Mouse (Mus musculus) left cerebral cortex, postnatal 14 days (tissue): ENCODE data around the gene Tgfbr3. TPM values are rescaled to one million over a fixed set of nuclear protein-coding genes. Genes with fewer than 3 reads are reported as not detected.
A peak's percentile ranks its signal among the peaks of the same experiment; 100 is the strongest.

Experiments
- DNase-seq, 2 experiments: peaks; one replicate each; pipeline ENCODE4 v3.0.0; 2021 to 2022; ENCODE audit warnings: low spot score in 2 of 2, mixed read lengths in 1 of 2
- intact Hi-C: fragments of 180-260 bp; cut with DNase I; formaldehyde crosslinking; loops from one replicate; pipeline ENCODE4 v1.15.1; 2025
- total RNA-seq, 2 experiments: library from RNA; stranded (reverse); gene quantifications; 2 replicates each; pipeline ENCODE4 v1.2.3; 2021

Tgfbr3 gene
- total RNA-seq, 2 experiments from 2014 or later, result 9.3 TPM

DNA sequence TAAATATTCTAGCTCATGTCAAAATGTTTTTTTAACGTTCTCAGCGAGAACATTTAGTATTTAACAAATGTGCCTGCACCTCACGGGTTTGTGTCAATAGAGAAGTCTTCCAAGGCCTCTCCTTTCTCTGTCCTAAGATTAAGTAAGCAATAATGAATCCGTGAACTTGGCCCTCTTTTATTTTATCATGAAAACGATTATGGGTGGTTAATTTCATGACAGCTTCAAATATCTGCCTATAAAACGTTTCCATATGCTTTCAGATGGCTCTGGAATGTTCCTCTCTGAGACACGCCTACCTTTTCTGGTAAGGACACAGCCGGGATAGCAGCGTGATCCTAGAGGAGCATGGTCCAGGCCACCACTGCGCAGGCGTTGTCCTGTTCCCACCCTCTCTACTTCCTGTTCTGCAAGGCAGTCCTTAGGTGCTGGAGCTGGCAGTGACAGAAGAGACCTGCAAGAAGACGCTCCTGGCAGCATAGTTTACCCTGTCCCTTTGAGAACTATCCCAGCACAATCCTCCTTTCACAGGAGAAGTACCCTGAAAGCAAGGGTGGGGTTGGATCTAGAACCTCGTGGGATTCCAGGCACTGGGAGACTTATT, 214.3 kb downstream of the Tgfbr3 start:
- DNase-seq, result no peak
- intact Hi-C loops, result no loop called here

DNA sequence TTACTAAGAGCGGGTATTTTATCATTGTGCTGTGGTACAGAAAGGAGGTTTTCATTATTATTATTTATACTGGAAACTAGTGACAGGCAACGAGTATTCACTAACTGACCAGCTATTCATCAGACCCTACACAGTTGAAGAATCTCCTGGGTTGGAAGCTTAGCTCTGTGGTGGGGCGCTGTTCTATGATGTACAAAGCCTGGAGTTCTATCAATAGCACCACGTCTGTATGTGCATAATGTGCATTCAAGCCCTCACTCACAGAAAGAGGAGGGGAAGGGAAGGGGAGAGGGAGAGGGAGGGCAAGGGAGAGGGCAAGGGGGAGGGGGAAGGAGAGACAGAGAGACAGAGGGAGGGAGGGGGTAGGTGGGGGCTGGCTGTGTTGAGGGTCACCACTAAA, 215.1 kb downstream of the Tgfbr3 start:
- intact Hi-C loops, result no loop called here

DNA sequence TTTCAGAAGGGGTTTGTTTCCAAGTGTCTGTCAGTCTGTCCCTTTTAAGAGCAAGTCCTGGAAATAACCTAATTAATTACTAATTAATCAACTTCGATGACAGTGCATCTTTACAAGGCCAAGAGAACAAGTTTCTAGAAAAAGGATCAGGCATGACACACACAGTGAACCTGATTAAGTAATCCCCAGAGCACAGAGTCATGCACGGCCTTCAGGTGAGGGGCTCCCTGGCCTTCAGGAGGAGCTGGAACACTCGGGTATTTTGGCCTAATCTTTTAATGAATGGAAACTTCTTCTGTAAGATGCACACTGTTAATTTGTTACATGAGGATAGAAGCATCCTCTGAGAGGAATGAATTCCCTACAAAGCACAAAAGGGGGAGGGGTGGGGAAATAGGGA, 215.9 kb downstream of the Tgfbr3 start:
- DNase-seq, result no peak
- intact Hi-C loops, result no loop called here

More for the DNA sequence above, 215.1 kb downstream of the Tgfbr3 start:
- no peak for DNase-seq

DNA sequence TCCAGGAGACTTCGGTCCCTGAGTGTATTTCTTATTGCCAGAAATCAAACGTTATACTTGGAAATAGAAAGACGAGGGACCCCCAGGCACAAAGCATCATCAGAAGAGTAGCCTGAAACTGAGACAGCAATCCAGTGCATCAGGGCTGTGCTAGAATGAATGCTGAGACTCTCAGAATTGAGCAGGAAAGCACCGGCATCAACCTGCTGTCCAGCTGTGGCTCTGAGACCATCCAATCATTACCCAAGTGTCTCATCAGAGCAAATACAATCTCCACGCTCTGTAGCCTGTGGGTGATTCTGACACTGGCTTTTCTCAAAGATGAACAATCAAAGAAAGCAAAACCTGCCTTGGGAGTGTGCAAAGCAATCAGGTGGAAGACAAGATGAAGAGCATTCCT, 221.3 kb downstream of the Tgfbr3 start:
- intact Hi-C loops, result no loop called here
- no peak for DNase-seq

DNA sequence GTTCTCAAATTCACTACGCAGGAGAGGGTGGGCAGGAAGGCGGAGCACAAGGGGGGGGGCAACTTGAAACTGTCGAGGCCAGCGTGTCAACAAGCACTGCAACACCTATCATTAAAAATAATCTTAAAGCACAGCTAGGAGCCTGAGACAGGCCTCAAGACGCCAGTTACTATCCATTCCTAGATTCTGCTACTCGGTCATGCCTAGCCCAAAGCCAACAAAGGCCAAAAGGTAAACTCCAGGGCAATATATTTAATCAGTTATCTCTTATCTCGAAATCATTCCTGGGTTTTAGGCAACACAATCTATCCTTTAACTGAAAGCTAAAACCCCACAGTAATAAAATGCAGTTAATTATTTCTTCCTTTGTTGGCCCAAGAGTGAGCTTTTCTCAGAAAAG, 221.9 kb downstream of the Tgfbr3 start:
- no peak for DNase-seq
- intact Hi-C loops, result no loop called here

DNA sequence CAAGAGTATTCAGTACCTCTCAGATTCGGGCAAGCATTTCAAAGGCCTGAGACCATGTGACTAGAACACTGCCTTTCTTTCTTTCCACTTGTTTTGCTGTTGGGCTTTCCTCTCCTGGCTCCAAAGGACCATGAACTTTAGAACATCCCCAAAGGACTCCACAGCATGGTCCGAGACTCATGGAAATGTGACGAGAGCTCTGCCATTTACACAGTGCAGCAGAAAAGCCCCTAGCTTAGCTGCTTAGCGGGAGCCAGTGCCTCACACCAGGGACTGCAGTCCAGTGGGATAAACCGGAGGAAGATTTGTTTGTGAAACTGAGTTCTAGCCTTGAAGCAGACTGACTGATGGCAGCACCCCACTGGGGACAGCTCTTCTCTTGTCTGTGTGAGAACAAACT, 224.5 kb downstream of the Tgfbr3 start:
- intact Hi-C loops, result no loop called here
- DNase-seq, result no peak

DNA sequence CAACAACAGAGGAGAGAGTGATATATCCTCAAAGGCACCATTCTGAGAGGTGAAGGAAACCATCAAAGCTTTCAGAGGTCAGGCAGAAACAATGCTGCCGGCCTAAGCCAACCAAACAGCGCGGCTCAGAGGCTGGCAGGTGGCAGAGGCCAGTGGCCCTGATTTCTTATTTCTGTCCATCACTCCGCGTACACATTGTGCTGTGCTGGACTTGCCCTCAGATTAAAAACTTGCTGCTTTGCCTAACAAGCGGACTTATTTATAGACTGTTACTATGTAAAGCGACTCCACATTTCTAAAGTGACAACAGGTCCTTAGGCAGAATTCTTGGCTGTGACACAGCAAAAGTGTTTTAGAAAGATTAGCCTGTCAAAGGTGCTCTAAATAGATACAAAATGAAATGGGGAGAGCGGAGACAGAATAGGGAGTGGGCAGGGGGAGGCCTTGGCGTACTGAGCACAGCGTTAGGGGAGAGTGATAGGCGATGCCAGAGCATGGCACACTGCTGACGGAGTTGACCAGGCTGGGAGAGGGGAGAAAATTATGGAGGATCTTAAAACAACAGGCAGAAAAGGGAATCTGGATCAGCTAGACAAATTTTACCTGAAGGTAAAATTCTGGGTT, 227.1 kb downstream of the Tgfbr3 start:
- intact Hi-C loops, result no loop called here
- DNase-seq, result peak in 1 of 2 experiments; percentile 26

DNA sequence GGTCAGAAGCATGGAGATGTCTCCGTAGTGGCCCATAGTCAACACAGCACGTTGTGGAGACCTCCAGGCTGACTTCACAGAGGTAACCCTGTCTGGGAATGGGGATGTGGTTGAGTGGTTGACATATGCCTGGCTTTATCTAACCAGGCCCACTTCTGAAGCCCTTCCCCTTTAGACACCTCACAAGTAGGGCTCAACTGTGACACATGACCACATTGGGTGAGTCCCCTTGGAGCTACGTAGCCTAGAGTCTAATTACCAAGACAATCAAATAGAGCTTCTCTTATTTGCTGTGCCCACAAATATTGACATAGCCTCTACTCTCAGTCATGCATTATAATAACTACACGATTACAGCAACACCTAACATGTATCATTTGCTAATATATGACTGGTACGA, 229.9 kb downstream of the Tgfbr3 start:
- DNase-seq, result no peak
- intact Hi-C loops, result no loop called here

DNA sequence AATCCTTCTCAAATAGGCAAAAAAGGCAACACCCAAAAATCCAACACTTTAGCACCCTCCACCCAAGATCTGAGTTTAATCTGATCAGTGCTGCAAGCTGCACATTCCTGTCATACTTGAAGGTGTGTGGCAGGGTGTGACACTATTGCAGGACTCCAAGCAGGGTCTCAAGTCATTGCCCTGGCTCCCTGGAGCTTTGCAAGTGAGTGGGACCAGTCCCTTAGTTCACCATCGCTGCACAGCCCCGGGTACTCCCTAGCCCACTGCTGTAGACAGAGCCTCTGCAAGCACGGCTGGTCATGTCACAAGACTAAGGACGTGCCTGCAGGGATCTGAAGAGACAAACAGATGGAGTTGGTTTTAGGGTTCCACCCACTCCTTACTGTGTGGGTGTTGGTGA, 230.8 kb downstream of the Tgfbr3 start:
- no peak for DNase-seq
- intact Hi-C loops, result no loop called here

Other genes with a start within 250 kb of the Tgfbr3 start
- 10 to 100 TPM; 13.1 to 15.0 TPM for gene Brdt, start 41.5 kb upstream of the Tgfbr3 start, total RNA-seq
- 10 to 100 TPM; 71.7 to 76.4 TPM for gene Ephx4, start 113.1 kb upstream of the Tgfbr3 start, total RNA-seq
- gene Lpcat2b, start 141.9 kb upstream of the Tgfbr3 start, total RNA-seq, result under 1 TPM; 0.13 to 0.42 TPM
- gene Btbd8, start 148.4 kb upstream of the Tgfbr3 start, total RNA-seq, result 100 to 1,000 TPM; 142 to 145 TPM
- gene Gm42669, start 218.0 kb upstream of the Tgfbr3 start, total RNA-seq, result under 1 TPM; 0.66 to 0.76 TPM
- 1 to 10 TPM in 1 of 2 experiments, under 1 TPM in 1; 0.55 to 1.1 TPM for gene 1700028K03Rik, start 245.1 kb upstream of the Tgfbr3 start, total RNA-seq